Mouse (Mus musculus) urinary bladder, postnatal 4 days (tissue): ENCODE results near the gene Tmem56.

Experiments used
- DNase-seq, 2 experiments: peaks; one replicate each; pipeline ENCODE4 v3.0.0; 2021 to 2022; ENCODE audit warnings: low spot score in 2 of 2

Gene Tmem56

GRCm38 (mm10) chr3:121240362-121241040 is 42.4 kb downstream of the Tmem56 start:
- peak in 1 of 2 experiments; percentile 54 for DNase-seq

GRCm38 (mm10) chr3:121239096-121239495 is 43.8 kb downstream of the Tmem56 start:
- DNase-seq = no peak

GRCm38 (mm10) chr3:121224763-121225162 is 58.1 kb downstream of the Tmem56 start:
- DNase-seq = no peak

- no peak for DNase-seq
Observed at GRCm38 (mm10) chr3:121224185-121224584, 58.7 kb downstream of the Tmem56 start.

- no peak for DNase-seq
Observed at GRCm38 (mm10) chr3:121221987-121222386, 60.9 kb downstream of the Tmem56 start.

GRCm38 (mm10) chr3:121217011-121217410 is 65.9 kb downstream of the Tmem56 start:
- no peak for DNase-seq

- DNase-seq = no peak
Observed at GRCm38 (mm10) chr3:121213501-121213900, 69.4 kb downstream of the Tmem56 start.

- no peak for DNase-seq
Observed at GRCm38 (mm10) chr3:121212156-121212555, 70.7 kb downstream of the Tmem56 start.

- no peak for DNase-seq
Observed at GRCm38 (mm10) chr3:121208994-121209393, 73.9 kb downstream of the Tmem56 start.

- DNase-seq = no peak
Observed at GRCm38 (mm10) chr3:121206202-121206882, 76.6 kb downstream of the Tmem56 start.

GRCm38 (mm10) chr3:121202638-121203037 is 80.3 kb downstream of the Tmem56 start:
- no peak for DNase-seq

- no peak for DNase-seq
Observed at GRCm38 (mm10) chr3:121201012-121201747, 81.7 kb downstream of the Tmem56 start.

- DNase-seq = no peak
Observed at GRCm38 (mm10) chr3:121189199-121189598, 93.7 kb downstream of the Tmem56 start.

- no peak for DNase-seq
Observed at GRCm38 (mm10) chr3:121187510-121187909, 95.4 kb downstream of the Tmem56 start.

GRCm38 (mm10) chr3:121186925-121187324 is 96.0 kb downstream of the Tmem56 start:
- no peak for DNase-seq

GRCm38 (mm10) chr3:121185197-121185596 is 97.7 kb downstream of the Tmem56 start:
- DNase-seq = no peak

- no peak for DNase-seq
Observed at GRCm38 (mm10) chr3:121176011-121176410, 106.9 kb downstream of the Tmem56 start.

GRCm38 (mm10) chr3:121174248-121174945 is 108.5 kb downstream of the Tmem56 start:
- DNase-seq = no peak

GRCm38 (mm10) chr3:121172718-121173117 is 110.2 kb downstream of the Tmem56 start:
- DNase-seq = no peak

GRCm38 (mm10) chr3:121171872-121172265 is 111.0 kb downstream of the Tmem56 start:
- DNase-seq = no peak

GRCm38 (mm10) chr3:121171243-121171871 is 111.5 kb downstream of the Tmem56 start, which contains the start of gene Rwdd3:
Gene Rwdd3, minus strand, starts transcription at chr3:121171695.
- peak; percentile 88 to 89 for DNase-seq
